Mouse (Mus musculus) embryo, embryonic 11 days (tissue): ENCODE results near the gene Cacna1c.
A peak's percentile ranks its signal among the peaks of the same experiment; 100 is the strongest.
"Not testable (repeated sequence)": the region's sequence is repeated elsewhere in the genome, so short reads cannot be mapped to it uniquely, and the experiment has no call there.

Experiments
- DNase-seq: peaks from one replicate; pipeline ENCODE4 v3.0.0-alpha.2; 2015

The Cacna1c gene

GRCm38 (mm10) chr6:119206006-119206405 lies 9.8 kb upstream of the Cacna1c start:
- DNase-seq: not testable (repeated sequence)

- no peak for DNase-seq
These were observed 8.7 kb upstream of the Cacna1c start for GRCm38 (mm10) chr6:119204915-119205314.

- DNase-seq: no peak
These were observed 8.1 kb upstream of the Cacna1c start for GRCm38 (mm10) chr6:119204286-119204685.

GRCm38 (mm10) chr6:119201575-119201974 lies 5.4 kb upstream of the Cacna1c start:
- no peak for DNase-seq

DNA sequence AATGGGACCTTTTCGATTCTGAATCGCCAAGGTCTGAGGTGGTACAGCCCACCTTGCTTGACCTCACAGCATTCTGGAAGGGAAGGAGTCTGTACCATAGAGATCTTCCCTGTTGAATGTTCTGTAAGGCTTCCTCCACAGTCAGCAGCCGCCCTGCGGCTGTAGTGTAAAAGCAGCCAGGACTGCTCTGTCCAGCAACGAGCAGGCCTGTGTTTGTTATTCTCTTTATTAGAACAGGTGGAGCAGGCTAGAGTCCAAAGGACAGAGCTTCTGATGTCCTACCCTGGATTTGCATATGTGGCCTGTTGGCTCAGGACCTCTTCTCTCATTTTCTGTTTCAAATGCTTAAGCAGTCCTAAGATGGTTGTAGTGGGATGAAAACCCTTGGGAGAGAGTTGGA lies 4.1 kb upstream of the Cacna1c start:
- no peak for DNase-seq

GRCm38 (mm10) chr6:119199274-119199879 lies 3.2 kb upstream of the Cacna1c start:
- DNase-seq: no peak

DNA sequence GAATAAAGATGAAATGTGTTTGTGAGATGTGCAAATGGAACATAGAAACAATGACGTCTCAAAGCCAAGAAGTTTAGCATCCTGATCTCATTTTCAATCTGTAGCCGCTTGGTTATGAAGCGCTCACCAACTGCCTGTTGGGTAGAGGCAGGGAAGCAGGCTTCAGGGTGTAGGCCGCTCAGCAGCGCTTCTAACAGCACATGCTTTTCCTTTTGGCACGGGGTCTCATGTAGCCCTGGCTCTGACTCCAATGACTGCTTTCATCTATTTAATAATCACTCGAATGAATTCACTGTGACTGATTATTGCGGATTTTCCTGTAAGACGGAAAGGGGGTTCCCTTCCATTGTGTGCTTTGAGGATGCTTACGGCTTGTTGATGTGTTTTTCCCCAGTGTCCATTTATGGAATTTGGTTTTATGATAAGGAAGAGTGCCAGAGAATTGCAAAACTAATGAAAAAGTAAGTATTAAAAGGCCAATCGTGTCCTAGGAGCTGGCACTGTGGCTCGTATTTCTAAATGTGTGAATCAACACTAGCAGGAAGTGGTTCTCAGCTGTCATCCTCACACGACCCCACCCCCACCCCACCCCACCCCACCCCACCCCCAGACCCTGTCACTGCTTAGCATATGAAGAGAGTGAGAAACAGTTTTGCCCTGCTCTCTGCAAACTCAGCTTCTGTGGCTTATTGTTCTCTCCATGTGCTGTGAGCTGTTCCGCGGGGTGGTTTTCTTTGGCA lies 2.5 kb upstream of the Cacna1c start:
- DNase-seq: peak; percentile 14

DNA sequence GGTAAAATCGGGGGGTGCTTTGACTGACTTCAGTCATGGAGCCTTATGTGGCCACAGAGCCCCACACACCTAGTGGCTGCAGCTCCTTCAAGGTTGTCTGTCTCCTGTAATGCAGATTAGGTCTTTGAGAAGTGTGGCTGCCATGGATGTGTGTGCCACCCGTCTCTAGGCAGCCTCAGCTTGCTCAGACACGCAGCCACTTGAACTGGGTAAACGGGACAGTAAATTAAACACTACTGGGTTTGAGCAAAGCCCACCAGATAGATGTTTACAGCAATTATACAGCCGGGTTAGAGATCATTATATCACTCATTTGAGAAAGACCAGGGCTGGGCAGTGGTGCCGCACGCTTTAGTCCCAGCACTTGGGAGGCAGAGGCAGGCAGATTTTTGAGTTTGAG lies 1.6 kb downstream of the Cacna1c start:
- no peak for DNase-seq

DNA sequence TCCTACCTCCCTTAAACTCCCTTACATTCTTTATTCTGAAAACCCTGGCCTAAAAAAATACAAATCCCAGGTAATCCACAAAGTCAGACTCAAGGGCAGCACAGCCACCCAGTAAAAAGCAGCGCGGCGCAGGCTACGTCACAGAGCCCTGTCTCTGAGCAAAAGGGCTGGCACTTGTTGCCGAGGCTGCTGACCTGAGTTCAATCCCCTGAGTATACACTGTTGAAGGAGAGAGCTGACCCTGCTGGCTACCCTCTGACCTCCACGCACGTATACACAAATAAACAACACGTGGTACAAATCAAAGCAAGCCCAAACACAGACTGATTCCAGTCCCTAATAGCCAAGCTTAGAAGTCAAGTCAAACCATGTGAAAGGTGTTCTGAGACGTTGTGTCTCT lies 2.1 kb downstream of the Cacna1c start:
- DNase-seq: no peak

DNA sequence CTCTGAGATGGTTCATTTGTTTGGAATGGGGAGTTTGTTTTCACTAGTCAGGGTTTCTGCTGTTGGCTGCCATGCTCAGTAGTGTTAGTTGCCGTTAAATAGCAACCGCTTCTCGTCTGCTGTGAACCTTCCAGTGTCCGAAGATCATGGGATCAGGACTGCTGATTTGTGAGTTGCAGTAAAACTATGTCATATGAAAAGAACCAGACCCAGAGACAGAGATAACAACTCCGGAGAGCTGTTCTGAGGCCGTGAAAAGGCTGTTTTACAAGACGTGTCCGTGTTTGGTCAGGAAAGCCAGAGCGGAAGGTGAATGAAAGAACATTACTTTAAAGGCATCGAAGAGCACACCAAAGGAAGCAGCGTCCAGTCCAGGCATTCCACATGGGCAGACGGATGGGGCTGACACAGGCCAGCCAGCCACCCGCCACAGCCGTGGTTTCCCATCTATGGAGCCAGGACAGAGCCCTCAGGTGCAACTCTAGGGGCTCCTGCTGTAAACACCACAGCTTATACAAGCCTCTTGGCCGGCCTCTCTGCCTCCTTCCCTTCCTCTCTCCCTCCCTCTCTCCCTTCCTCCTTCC lies 2.6 kb downstream of the Cacna1c start:
- peak; percentile 10 for DNase-seq

- no peak for DNase-seq
These were observed 4.7 kb downstream of the Cacna1c start for GRCm38 (mm10) chr6:119191478-119191877.

DNA sequence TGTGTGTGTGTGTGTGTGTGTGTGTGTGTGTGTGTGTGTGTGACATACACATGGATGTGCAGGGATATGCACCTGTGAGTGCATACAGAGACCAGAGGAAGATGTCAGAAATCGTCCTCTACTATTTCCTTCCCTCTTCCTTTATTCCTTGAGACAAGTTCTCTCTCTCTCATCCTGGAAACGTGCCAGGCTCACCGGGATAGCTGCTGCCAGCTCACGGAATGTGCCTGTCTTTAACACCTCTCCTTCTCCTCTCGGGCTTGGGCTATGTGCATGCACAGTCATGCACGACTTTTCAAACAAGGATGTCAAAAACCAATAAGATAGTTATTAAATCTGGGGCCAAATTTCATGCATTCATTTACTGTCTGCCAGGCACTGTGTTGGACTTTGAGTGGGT lies 8.6 kb downstream of the Cacna1c start:
- no peak for DNase-seq

- DNase-seq: peak; percentile 36
These were observed 9.6 kb downstream of the Cacna1c start for GRCm38 (mm10) chr6:119186658-119187057.

DNA sequence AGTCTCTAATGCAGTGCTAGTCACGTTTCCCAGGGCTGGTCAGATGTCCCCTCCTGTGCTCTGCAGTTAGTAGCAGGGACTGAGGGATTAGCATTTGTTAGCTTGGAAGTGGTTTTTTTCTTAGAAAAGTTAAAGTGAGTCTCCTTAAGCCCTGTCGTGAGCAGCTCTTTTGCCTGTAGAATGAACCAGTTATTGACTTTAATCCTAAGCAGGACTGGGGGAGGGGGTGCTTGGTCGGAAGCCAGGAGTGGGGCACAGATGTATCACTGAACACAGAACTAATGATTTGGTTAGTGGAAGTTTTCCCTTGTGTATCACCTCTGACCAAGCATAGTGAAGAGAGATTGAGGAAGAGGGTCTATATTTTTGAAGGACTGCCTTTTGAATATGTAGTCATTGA lies 12.4 kb downstream of the Cacna1c start:
- DNase-seq: no peak

DNA sequence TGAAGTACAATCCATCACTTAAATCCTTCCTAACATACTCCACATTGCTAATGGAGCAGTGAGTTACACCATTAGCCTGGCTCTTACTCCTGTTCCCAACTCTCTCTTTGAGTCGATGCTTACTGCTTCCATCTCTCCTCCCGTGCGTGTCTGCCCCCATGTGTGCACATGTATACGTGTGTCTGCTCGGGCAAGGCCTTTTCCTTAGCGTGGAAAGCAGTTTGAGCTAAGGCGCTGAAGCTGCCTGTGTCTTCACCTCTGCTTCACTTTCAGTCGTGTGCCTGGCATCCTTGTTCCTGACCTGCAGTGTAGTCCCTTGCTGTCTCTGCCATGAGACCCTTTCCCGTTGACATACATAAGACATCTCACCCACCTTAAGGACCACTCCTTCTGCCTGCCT lies 14.0 kb downstream of the Cacna1c start:
- DNase-seq: no peak

- no peak for DNase-seq
These were observed 16.0 kb downstream of the Cacna1c start for GRCm38 (mm10) chr6:119180188-119180587.

- DNase-seq: no peak
These were observed 19.1 kb downstream of the Cacna1c start for GRCm38 (mm10) chr6:119177101-119177500.

DNA sequence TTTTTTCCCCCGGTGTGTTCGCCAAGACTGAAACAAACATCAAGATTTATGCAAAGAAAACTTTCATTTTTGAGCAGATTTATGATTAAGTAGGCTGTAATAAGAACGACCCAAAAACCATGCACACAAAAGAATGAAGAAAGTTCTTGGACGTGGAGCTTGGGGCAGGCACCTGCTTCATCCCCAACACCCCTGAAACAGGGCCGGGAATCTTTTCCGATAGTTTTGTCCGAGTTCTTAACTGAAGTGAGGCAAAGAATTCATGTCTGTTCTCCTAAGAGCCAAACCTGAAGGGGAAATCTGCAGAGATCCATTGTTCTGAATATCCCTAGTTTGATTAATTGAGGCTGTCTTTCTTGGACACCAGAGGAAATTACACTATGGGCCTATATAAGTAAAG lies 20.1 kb downstream of the Cacna1c start:
- no peak for DNase-seq

- peak; percentile 97 for DNase-seq
These were observed 21.0 kb downstream of the Cacna1c start, which contains the start of gene Dcp1b for GRCm38 (mm10) chr6:119175078-119175853. Dcp1b (plus strand) TSS chr6:119175253.

DNA sequence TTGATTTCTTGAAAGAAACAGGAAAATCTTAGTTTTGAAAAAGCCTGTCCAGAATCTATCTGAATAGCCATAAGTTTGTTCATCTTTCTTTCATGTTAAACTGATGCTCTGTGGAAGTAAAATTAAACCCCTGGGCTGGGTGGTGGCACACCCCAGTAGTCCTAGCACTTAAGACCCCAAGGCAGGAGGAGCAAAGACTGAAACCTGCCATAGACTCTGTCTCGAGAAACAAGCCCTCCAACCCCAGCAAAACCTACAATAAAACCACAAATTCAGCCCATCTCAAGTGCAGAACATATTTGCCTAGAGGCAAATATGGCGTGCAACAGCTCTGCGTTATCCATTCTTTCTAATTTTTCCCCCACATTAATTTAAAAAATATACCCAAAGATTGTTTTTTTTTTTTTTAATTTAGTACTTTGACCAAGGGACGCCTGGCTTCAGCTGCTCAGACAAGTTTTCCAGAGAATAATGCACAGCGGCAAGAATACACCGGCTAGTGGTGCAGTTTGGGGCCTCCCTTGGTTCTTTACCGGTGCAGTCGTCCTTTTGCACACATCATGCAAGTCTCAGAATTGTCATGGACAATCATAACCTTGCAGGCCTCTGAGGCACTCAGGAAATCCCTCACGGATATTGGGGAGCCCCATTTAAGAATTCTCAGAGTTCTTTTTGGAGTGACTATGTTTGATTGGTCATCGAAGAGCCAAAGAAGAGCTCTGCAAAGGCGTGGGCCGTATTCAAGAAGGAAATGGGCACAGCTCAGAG lies 21.7 kb downstream of the Cacna1c start:
- no peak for DNase-seq

- DNase-seq: no peak
These were observed 30.5 kb downstream of the Cacna1c start for GRCm38 (mm10) chr6:119165677-119166076.

- no peak for DNase-seq
These were observed 51.1 kb downstream of the Cacna1c start for GRCm38 (mm10) chr6:119145109-119145508.

DNA sequence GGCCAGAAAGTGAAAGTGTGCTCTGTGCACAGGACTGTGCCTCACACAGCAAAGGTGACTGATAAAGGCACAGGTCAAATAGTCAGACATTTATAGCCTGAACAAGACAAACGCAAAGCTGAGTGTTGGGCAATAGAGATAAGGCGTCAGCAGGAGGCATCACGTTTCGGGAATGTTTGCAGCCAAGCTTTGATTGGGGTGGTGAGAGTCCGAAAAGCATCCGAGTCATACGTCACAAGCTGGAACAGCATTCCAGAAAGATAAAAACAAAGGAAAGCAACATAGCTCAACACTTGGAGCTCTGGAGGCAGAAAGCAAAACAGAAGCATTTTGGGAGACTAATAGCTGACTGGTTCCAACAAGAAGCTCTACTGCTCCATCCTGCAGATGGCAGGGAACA lies 56.7 kb downstream of the Cacna1c start:
- no peak for DNase-seq
